ENCODE assay signal across 10 mouse cellular contexts in the genomic region with DNA sequence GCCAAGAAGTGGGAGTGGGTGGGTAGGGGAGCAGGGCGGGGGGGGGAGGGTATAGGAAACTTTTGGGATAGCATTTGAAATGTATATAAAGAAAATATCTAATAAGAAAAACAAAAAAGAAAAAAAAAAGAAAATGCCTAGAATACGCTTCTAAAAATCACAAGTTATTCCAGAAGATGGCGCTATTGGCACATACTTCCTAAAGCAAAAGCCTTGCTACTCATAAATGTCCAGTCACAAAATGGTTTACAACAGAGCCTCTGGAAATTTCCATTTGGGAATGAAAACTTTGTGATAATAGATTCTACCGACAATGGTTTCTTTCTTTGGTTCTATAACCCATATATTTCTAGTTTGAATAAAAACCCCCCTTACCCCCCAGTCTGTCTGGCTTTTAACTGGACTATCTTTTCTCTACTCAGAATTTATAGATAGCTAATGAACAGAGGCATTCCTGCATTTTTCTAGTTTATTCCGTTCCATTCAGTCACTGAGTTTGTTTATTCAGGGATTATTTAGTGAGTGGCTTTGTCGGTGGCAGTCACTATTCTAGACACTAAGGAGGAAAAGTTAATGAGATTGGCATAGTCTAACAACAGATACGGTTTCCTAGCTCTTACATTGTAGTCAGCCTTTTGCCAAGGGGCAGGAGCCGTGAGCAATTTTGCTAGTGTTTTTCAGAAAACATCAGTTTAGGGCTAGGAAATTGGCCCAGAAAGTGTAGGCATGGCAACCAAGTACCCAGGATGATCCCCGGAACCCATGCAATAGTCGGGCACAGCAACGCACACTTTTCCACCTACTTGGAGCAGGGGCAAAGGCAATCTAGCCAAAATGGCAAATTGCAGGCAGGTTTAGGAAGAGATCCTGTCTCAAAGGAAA. TPM values are rescaled to one million over a fixed set of nuclear protein-coding genes. Genes with fewer than 3 reads are reported as not detected.
DNase-seq lines count a peak whose midpoint lies in the region; ATAC-seq lines count a peak whose summit lies in the region.
"Had no signal": no experiment of that assay in that cellular context is flagged by ENCODE, and none has a peak within 500 bp of the region (broad histone marks: within the 10 kb centered on the region; RNA-seq: fewer than 3 reads in every experiment).

No protein-coding gene starts in this region.

- WGBS in heart, embryonic 10.5 days: 57% methylated on average over 11 of the region's 11 CpGs
- whole genome bisulfite sequencing in forebrain, embryonic 16.5 days: 28% methylated on average over 11 of the region's 11 CpGs
- 30% methylated on average over 11 of the region's 11 CpGs for WGBS in neural tube, embryonic 13.5 days

- no peak overlapping the region for H3K4me2 ChIP-seq in forebrain, embryonic 16.5 days (ENCODE audit: low read length)
- no peak overlapping the region for H3K4me2 ChIP-seq in neural tube, embryonic 13.5 days
- H3K4me2 ChIP-seq: stomach, embryonic 15.5 days had no signal

- H3K9ac ChIP-seq in forebrain, embryonic 16.5 days (replicated peaks; ENCODE audit: low read depth, low read length): no peak overlapping the region
- H3K9ac ChIP-seq in neural tube, embryonic 13.5 days: no peak overlapping the region
- H3K9ac ChIP-seq: stomach, embryonic 15.5 days had no signal

- no peak overlapping the region for H3K4me3 ChIP-seq in heart, embryonic 10.5 days
- H3K4me3 ChIP-seq in forebrain, embryonic 16.5 days (replicated peaks; ENCODE audit: low read length): no peak overlapping the region
- no peak overlapping the region for H3K4me3 ChIP-seq in neural tube, embryonic 13.5 days
- H3K4me3 ChIP-seq: stomach, embryonic 15.5 days had no signal

- no peaks in the 10 kb centered on the region for H3K4me1 ChIP-seq in heart, embryonic 10.5 days
- 0 out of 2 replicates have a peak, but pooled peaks cover 2% of the 10 kb centered on the region for H3K4me1 ChIP-seq in forebrain, embryonic 16.5 days (replicated peaks; ENCODE audit: control insufficient read depth, insufficient read depth, low read length)
- H3K4me1 ChIP-seq in neural tube, embryonic 13.5 days (replicated peaks): 0 out of 2 replicates have a peak, but pooled peaks cover 5% of the 10 kb centered on the region
- H3K4me1 ChIP-seq: stomach, embryonic 15.5 days had no signal

- DNase-seq in heart, adult 18-20 months: peak; percentile 14 to 60
- no peak for DNase-seq in heart, embryonic 10.5 days (ENCODE audit: low spot score)
- DNase-seq in right cerebral cortex, adult 18-20 months: peak; percentile 2
- no peak for DNase-seq in right cerebral cortex, postnatal 25 days
- DNase-seq in adrenal gland, postnatal 14 days: no peak
- no peak for DNase-seq in spleen, postnatal 4 days (ENCODE audit: low spot score in 2 of 2)

- H3K9me3 ChIP-seq in heart, embryonic 10.5 days: no peaks in the 10 kb centered on the region
- H3K9me3 ChIP-seq in forebrain, embryonic 16.5 days (ENCODE audit: control insufficient read depth, low read length): no peaks in the 10 kb centered on the region
- no peaks in the 10 kb centered on the region for H3K9me3 ChIP-seq in neural tube, embryonic 13.5 days
- H3K9me3 ChIP-seq: stomach, embryonic 15.5 days had no signal

- no peak overlapping the region for H3K27ac ChIP-seq in heart, embryonic 10.5 days
- no peak overlapping the region for H3K27ac ChIP-seq in forebrain, embryonic 16.5 days (ENCODE audit: low read length)
- H3K27ac ChIP-seq in neural tube, embryonic 13.5 days (replicated peaks): no peak overlapping the region
- H3K27ac ChIP-seq: stomach, embryonic 15.5 days had no signal

- H3K27me3 ChIP-seq in heart, embryonic 10.5 days (ENCODE audit: insufficient read depth, poor library complexity, severe bottlenecking): no peaks in the 10 kb centered on the region
- H3K27me3 ChIP-seq in forebrain, embryonic 16.5 days (replicated peaks; ENCODE audit: control insufficient read depth, insufficient read depth, low read length): no peaks in the 10 kb centered on the region
- peaks cover 23% of the 10 kb centered on the region; the same call in 1 of the 2 replicates for H3K27me3 ChIP-seq in neural tube, embryonic 13.5 days
- H3K27me3 ChIP-seq: stomach, embryonic 15.5 days had no signal

- ATAC-seq in forebrain, embryonic 16.5 days: peak; percentile 49; the same call in 1 of the 2 replicates
- ATAC-seq in neural tube, embryonic 13.5 days (ENCODE audit: low read depth): peak; percentile 86

- H3K36me3 ChIP-seq in heart, embryonic 10.5 days: no peaks in the 10 kb centered on the region
- H3K36me3 ChIP-seq in forebrain, embryonic 16.5 days (ENCODE audit: control insufficient read depth, insufficient read depth): no peaks in the 10 kb centered on the region
- H3K36me3 ChIP-seq in neural tube, embryonic 13.5 days: no peaks in the 10 kb centered on the region
- H3K36me3 ChIP-seq: stomach, embryonic 15.5 days had no signal

RNA-seq across cellular contexts. Expression of gene Asb9, which starts 35.5 kb away (rescaled TPM):
- total RNA-seq in heart, adult 18-20 months (2021): not detected
- 0.46 and 0.64 TPM in 2 replicates for polyA plus RNA-seq in heart, embryonic 10.5 days (2016; fragmentation: Nextera tagmentation; extraction: Ambion mirVana)
- polyA plus RNA-seq in forebrain, embryonic 16.5 days (2015; fragmentation: Nextera tagmentation; extraction: Ambion mirVana): not detected in 2 replicates
- polyA plus RNA-seq in neural tube, embryonic 13.5 days (2015; fragmentation: Nextera tagmentation; extraction: Ambion mirVana): not detected in 2 replicates
- not detected in 2 replicates for total RNA-seq in adrenal gland, postnatal 14 days (2021)
- total RNA-seq: left cerebral cortex, adult 18-20 months had no signal
- polyA plus RNA-seq: stomach, embryonic 15.5 days had no signal

Comparison
In these comparisons a context has a peak if more than half of its experiments do, and no peak if none do; other contexts are left out.
1. DNase-seq: peak in heart, adult 18-20 months (2 of 2) and right cerebral cortex, adult 18-20 months (single experiment); none in heart, embryonic 10.5 days (single experiment), right cerebral cortex, postnatal 25 days (single experiment), adrenal gland, postnatal 14 days (single experiment) and spleen, postnatal 4 days (0 of 2).